ENCODE assay signal across 8 mouse cellular contexts in genomic region chr10:63381498-63382280, GRCm38 (mm10). TPM values are rescaled to one million over a fixed set of nuclear protein-coding genes. Genes with fewer than 3 reads are reported as not detected.
DNase-seq lines count a peak whose midpoint lies in the region; ATAC-seq and TF ChIP-seq lines count a peak whose summit lies in the region.

Gene Sirt1 (minus strand): TSS chr10:63381704.

- H3K36me3 ChIP-seq in ES-Bruce4 (ENCODE audit: control insufficient read depth, insufficient read depth, low read length, poor library complexity, severe bottlenecking): no peaks in the 10 kb centered on the region
- no peaks in the 10 kb centered on the region for H3K36me3 ChIP-seq in limb, embryonic 13.5 days

- intact Hi-C loops in heart, postnatal 25 days (cut with DNase I): loop anchor here (5.0 kb wide), 1 partner anchor 139 kb away; the partner anchor contains the start of gene Herc4
- intact Hi-C loops in heart, postnatal 14 days (cut with DNase I): no loop called here

- ATAC-seq in common myeloid progenitor, adult 5-6 weeks (replicated peaks; ENCODE audit: low read depth, poor library complexity, severe bottlenecking): peak; percentile 26
- ATAC-seq in limb, embryonic 13.5 days (ENCODE audit: low FRiP score, low read depth): no peak
- no peak for ATAC-seq in monocyte, adult 5-6 weeks (replicated peaks; ENCODE audit: insufficient number of reproducible peaks, low FRiP score, low TSS enrichment, poor library complexity, severe bottlenecking)

- H3K4me1 ChIP-seq in ES-Bruce4 (ENCODE audit: control insufficient read depth, insufficient read depth, low read length): no peaks in the 10 kb centered on the region
- peaks cover 6% of the 10 kb centered on the region for H3K4me1 ChIP-seq in limb, embryonic 13.5 days

- peak in 1 of 2 experiments; percentile 20 for DNase-seq in heart, adult 18-20 months
- DNase-seq in heart, postnatal 25 days (ENCODE audit: low spot score): no peak
- DNase-seq in heart, postnatal 14 days: peak in 1 of 2 experiments; percentile 5
- no peak for DNase-seq in urinary bladder, postnatal 4 days (ENCODE audit: low spot score in 2 of 2)

- 7% methylated on average over 24 of the region's 24 CpGs for WGBS in limb, embryonic 13.5 days

- H3K27me3 ChIP-seq in ES-Bruce4 (ENCODE audit: control insufficient read depth, insufficient read depth, low read length, poor library complexity, severe bottlenecking): no peaks in the 10 kb centered on the region
- 0 out of 2 replicates have a peak, but pooled peaks cover 5% of the 10 kb centered on the region for H3K27me3 ChIP-seq in limb, embryonic 13.5 days

- TF ChIP-seq EP300 in ES-Bruce4 (IDR thresholded peaks at IDR 0.05; ENCODE audit: insufficient read depth, low read depth, low read length): no peak

- no peak within 1 kb of the TSS for H3K27ac ChIP-seq in ES-Bruce4 (ENCODE audit: insufficient read depth, low read length)
- H3K27ac ChIP-seq in limb, embryonic 13.5 days: no peak within 1 kb of the TSS; the same call in 1 of the 2 replicates

- H3K4me3 ChIP-seq in ES-Bruce4 (ENCODE audit: low read depth, low read length): peak within 1 kb of the TSS; percentile 88
- peak within 1 kb of the TSS; percentile 59 for H3K4me3 ChIP-seq in limb, embryonic 13.5 days

- no peak for TF ChIP-seq POLR2A in ES-Bruce4 (IDR thresholded peaks at IDR 0.05; ENCODE audit: insufficient read depth, low read length)

- H3K9me3 ChIP-seq in ES-Bruce4 (replicated peaks; ENCODE audit: control insufficient read depth, insufficient read depth, low read length, poor library complexity, severe bottlenecking): no peaks in the 10 kb centered on the region
- H3K9me3 ChIP-seq in limb, embryonic 13.5 days: no peaks in the 10 kb centered on the region

- no peak for TF ChIP-seq CTCF in ES-Bruce4 (IDR thresholded peaks at IDR 0.05; ENCODE audit: low read depth, low read length)

- H3K9ac ChIP-seq in ES-Bruce4 (ENCODE audit: low read depth, poor library complexity, severe bottlenecking): peak within 1 kb of the TSS; percentile 80
- H3K9ac ChIP-seq in limb, embryonic 13.5 days: peak within 1 kb of the TSS; percentile 70

- H3K4me2 ChIP-seq in limb, embryonic 13.5 days (replicated peaks): peak within 1 kb of the TSS; percentile 89

RNA-seq across cellular contexts. Expression of gene Sirt1, which starts in this region (rescaled TPM):
- total RNA-seq in heart, adult 18-20 months (2021): 10 to 100 TPM; 10.0 to 12.5 TPM
- 10 to 100 TPM in 1 of 2 experiments, 1 to 10 TPM in 1; 9.9 to 12.0 TPM for total RNA-seq in heart, postnatal 25 days (2021)
- 53.5 and 54.2 TPM in 2 replicates for polyA plus RNA-seq in ES-Bruce4 (2011; ENCODE audit: insufficient read depth, insufficient read length, low read depth, missing spikeins)
- 44.8 and 53.1 TPM in 2 replicates for total RNA-seq in common myeloid progenitor, adult 5-6 weeks (2017)
- total RNA-seq in heart, postnatal 14 days (2021): 10 to 100 TPM; 12.9 to 13.9 TPM
- polyA plus RNA-seq in limb, embryonic 13.5 days (2015; fragmentation: Nextera tagmentation; extraction: Ambion mirVana): 6.5 and 7.3 TPM in 2 replicates
- 57.4 to 70.4 TPM (median 60.1 TPM) in 3 replicates for total RNA-seq in monocyte, adult 5-6 weeks (2017)
